Mouse (Mus musculus) gastrocnemius, adult 2 months (tissue): ENCODE measurements at regions not wholly inside any gene's neighbourhood (a gene's known extent, or its start where the extent isn't known, plus 50 kb on each side); places are given as distances from the start of the nearest gene placed in this dataset.

Source experiments
- DNase-seq: peaks from one replicate; pipeline ENCODE4 v3.0.0; 2022
- H3K27ac ChIP-seq: fragments of 200-600 bp; 2 replicates; pipeline ENCODE4 v1.8.1; 2022; ENCODE audit warnings: mild to moderate bottlenecking
- H3K4me3 ChIP-seq: fragments of 200-600 bp; 2 replicates; pipeline ENCODE4 v1.8.1; 2022; ENCODE audit warnings: mild to moderate bottlenecking, moderate library complexity
- CTCF ChIP-seq: fragments of 200-600 bp; IDR thresholded peaks from 2 replicates; pipeline ENCODE4 v1.8.1; 2022; ENCODE audit warnings: antibody characterized with exemption, mild to moderate bottlenecking, moderate library complexity
- intact Hi-C: fragments of 180-260 bp; cut with DNase I; formaldehyde crosslinking; loops from one replicate; pipeline ENCODE4 v1.15.1; 2025

DNA sequence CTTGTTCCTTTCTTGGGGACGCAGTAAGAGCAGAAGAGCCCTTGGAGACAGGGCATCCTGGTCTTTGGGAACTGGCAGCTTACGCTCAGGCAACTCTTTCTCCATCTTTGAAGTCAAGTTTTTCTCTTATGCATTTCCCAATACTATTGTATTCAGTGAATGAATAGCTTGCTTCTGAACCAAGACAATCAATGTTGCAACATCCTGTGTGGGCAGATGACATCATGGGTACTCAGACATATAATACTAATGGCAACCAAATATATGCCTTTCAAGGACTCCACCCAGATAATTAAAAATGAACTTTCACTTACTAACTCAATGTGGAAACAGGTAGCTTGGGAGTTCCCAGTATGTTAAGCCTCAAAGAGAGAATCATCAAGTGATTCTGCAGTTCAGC lies 104.6 kb downstream of the Ngf start:
- intact Hi-C loops, result no loop called here
- no peak overlapping the region for H3K4me3 ChIP-seq
- DNase-seq, result no peak
- TF ChIP-seq CTCF, result no peak
- no peak overlapping the region for H3K27ac ChIP-seq

DNA sequence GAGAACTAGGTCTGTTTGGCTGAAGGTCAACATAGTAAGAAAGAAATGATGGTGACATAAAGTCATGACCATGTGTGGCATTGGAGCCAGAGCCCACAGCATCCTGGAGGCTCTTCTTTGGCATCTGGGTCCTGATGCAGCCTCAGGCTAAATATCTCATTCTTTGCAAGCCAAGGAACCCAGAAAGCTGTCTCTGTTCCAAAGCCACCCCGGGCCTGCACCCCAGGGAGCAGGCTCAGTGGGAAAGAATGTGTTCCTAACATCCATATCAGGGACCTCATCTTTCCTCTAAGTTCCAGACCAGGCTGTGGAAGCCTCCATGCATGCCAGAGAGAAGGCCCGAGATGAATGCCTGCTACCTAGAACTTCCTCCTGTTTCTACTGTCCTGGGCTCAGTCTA lies 107.2 kb downstream of the Ngf start:
- H3K4me3 ChIP-seq, result no peak overlapping the region
- no peak overlapping the region for H3K27ac ChIP-seq
- DNase-seq, result no peak
- no peak for TF ChIP-seq CTCF
- intact Hi-C loops, result no loop called here

DNA sequence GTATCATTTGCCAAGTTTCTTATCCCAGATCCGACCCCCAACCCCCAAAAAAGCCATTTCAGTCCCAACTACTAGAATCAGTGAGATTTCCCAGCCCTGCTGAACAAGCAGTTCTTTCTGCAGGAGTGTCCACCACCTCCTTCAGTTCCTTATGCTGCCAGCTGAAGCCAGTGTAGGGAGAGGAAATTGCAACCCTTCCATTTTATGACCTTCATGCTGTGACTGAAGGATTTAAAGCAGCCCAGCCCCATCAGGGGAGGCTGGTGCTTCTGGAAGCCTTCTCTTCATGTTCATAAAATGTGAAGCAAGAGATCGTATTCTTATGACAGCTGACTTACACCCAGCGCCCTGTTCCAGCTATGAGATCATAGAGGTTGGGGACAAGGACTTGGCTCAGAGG lies 112.1 kb downstream of the Ngf start:
- no peak overlapping the region for H3K27ac ChIP-seq
- TF ChIP-seq CTCF, result no peak
- no peak for DNase-seq
- intact Hi-C loops, result no loop called here
- H3K4me3 ChIP-seq, result no peak overlapping the region

DNA sequence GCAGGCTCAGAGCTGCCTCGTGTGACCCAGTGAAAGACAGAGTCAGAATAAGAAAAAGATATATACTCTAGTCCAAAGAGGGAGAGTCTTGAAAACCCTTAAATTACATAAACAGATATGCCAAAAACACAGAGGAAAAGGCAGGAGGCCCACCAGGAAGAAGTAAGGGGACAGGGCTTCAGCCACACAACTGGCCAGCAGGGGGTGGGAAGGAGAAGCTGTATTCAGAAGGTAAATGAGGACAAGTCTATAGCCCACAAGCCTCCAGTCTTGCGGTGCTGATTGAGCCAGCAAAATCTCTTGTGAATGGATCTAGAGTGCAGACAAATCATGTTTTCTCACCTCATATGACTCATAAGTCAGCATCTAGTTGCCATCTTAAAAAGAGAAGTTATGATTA lies 115.4 kb downstream of the Ngf start:
- no peak overlapping the region for H3K4me3 ChIP-seq
- intact Hi-C loops, result no loop called here
- H3K27ac ChIP-seq, result no peak overlapping the region
- TF ChIP-seq CTCF, result no peak
- no peak for DNase-seq

DNA sequence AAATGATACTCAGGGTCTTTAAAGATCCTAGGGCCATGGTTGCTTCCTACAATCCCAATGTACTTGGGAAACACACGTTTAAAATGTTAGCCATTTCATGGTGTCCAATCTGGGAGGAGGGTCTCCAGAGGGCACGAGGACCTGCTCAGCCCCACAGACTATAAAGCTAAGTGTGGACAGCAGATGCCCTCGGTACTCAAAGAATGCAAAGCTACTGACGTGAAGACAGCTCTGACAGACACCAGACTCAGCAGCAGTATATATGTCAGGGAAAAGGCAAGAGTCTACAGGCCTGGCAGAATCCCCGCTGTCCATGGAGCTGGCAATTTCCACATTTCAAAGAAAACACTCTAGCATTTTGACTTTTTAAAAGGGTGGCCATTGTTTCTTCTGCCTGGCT lies 116.5 kb downstream of the Ngf start:
- intact Hi-C loops, result no loop called here
- no peak for TF ChIP-seq CTCF

DNA sequence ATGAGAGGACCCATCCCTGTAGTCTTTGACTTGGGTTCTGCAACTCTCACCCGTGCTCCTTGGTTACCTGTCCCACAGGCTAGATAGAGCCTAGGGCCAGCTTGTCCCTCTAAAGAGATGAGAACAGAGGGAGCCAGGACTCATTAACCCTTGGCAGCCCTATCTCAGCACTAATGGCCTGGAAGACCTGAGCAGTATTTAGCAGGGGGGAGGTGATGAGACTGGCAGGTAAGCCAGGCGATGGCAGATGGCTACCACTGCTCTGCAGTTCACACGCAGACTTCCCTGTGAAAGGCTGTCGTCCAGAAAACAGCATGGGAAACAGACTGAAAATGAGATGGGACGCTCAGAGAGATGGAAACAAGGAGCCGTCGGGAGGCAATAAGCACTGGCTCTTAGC lies 122.3 kb downstream of the Ngf start:
- intact Hi-C loops, result no loop called here
- no peak overlapping the region for H3K4me3 ChIP-seq
- TF ChIP-seq CTCF, result no peak
- DNase-seq, result no peak
- H3K27ac ChIP-seq, result no peak overlapping the region

More for the DNA sequence above, 116.5 kb downstream of the Ngf start:
- H3K27ac ChIP-seq, result no peak overlapping the region
- no peak for DNase-seq
- H3K4me3 ChIP-seq, result no peak overlapping the region

DNA sequence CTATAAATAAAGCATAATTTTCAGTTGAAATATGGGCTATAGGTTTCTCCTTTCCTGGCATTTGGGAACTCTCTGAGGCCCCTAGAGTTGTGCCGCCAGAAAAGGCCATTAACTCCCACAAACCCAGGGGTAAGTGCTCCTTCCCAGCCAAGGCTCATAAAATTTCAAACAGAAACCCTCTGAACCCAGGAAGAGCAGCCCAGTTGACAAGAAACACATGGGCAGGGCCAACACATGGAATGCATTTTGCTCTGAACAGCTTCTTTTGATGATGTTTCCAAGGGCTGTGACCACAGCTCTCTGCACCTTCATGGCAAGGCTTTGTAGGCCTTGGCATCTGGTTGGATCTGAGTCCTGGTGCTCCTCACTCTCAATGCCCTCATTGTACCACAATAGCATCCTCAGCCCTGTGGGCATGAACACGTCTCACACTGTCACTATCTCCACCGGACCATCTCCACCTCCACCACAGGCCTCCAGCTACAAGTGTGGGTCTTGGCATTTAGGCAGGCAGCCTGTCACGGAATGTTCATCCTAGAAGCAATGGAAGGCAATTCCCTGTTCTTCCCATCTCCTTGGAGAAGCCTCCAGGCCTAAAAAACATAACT lies 127.3 kb downstream of the Ngf start:
- no peak overlapping the region for H3K27ac ChIP-seq

DNA sequence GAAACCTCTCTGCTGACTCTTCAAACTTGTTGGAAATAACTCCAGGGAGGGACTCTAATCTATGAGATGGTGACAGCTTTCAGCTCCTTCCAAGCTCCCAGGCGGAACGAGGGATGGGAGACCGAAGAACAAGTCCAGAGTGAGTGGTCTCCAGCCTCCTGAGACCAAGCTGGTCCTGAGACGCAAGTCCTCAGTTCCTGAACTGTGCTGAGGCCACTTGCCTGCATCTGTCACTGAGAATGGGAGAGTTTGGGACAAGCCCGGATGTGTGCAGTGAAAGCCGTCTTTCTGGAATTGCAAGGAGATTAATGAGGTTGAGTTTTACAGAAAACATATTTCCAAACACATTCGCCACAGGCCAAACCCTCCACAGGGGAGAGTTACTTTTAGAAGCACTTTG lies 129.3 kb downstream of the Ngf start:
- Histone ChIP-seq H3K27ac (no peak overlapping the region), H3K4me3 (no peak overlapping the region)
- DNase-seq, result no peak
- no peak for TF ChIP-seq CTCF
- intact Hi-C loops, result no loop called here

More for the DNA sequence above, 127.3 kb downstream of the Ngf start:
- intact Hi-C loops, result no loop called here
- DNase-seq, result no peak
- no peak overlapping the region for H3K4me3 ChIP-seq
- TF ChIP-seq CTCF, result no peak

DNA sequence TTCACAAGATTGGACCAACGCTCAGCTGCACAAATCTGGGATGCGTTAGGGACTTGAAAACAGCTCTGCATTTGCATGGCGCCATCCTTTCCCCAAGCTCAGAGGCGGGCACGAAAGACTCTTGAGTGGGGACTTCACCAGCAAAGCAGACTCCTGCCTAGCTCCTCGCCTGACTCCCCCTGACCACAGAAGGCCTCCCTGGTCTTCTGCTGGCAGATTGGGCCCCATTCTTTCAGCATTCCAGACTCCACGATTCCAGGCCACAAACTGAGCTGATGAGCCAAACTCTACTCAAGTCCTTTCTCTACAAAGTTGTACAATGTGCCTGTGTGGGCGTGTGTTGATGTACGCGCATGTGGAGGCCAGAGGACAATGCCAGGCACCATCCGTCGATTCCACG lies 131.6 kb upstream of the Tspan2 start:
- DNase-seq, result no peak
- no peak overlapping the region for H3K4me3 ChIP-seq
- TF ChIP-seq CTCF, result no peak
- H3K27ac ChIP-seq, result no peak overlapping the region
- intact Hi-C loops, result no loop called here

DNA sequence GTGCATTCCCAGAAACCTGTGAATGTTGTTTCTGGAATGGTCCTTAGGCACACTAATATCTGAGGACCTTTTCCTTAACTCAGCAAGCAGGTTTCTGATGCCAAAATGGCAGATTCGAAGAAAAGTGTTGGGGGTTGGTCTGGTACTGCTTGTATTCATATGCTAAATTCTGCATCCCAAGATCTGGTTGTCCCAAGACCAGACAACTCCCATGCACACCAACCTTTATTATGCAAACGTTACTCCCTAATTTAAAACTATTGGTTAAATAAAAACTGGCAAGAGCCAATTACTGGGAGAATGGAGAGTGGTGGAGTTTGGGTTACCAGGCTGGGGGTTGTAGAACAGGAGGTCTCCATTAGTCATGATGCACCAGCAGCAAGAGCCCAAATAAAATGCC lies 129.0 kb upstream of the Tspan2 start:
- intact Hi-C loops, result no loop called here
- H3K4me3 ChIP-seq, result no peak overlapping the region
- no peak overlapping the region for H3K27ac ChIP-seq
- no peak for TF ChIP-seq CTCF
- DNase-seq, result no peak

DNA sequence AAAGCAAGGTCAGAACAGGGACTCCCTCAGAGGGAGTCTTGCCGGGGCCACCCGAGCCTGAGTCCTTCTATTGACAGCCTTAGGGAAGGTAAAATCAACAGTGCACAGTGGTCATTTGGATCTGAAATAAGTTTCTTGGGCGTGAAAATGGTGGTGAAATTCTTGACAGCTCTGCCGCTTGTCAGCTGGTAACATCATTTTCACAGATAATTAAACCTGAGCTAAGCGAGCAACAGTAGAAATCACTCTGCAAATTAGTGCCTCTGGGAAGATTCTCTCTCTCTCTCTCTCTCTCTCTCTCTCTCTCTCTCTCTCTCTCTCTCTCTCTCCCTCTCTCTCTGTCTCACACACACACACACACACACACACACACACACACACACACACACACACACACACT lies 123.4 kb upstream of the Tspan2 start:
- DNase-seq, result no peak
- H3K27ac ChIP-seq, result no peak overlapping the region
- no peak overlapping the region for H3K4me3 ChIP-seq
- no peak for TF ChIP-seq CTCF
- intact Hi-C loops, result no loop called here

DNA sequence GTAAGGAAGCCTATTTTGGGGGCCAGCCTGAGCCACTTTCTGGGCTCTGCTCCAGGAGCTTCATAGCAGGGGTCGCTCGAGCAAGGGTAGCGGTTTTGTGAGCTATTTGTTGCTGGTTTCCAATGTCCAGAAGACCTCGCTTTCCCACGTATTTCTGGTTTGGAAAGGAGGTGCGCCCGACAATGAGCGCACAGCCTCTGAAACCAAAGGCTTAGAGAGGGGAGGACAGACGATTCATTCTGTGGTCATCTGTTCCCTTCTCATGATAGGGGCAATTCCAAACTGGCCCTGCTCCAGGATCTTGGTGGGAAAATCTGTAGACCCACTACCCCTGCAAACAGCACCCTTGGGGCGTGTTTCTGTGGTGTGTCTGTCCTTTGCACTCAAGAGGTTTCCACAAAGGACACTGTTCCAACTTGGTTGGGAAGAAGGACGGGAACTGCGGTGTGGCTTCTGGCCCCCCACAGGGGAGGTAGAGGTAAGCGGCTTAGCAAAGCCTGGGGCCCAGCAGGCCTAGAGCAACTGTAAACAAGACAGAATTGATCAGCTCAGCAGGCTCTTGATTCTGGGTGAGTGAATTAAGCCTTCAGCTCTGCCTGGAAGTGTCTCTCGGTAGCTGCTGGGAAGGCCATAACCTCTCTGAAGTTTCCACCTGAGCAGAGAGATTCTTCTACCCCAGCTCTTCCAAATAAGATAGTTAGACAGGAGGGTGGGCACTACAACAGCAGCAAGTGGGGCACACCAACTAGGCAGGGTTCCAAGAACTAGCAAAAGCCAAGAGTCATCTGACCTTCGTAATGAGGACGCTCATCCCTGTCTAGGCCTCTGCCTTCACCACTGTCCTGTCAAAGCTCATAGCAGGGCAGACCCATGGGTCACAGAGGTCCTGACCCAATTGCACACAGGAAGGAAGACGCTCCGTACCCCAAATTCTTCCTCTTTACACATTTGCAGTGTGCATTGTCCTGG lies 122.6 kb upstream of the Tspan2 start:
- intact Hi-C loops, result no loop called here
- no peak overlapping the region for H3K27ac ChIP-seq
- H3K4me3 ChIP-seq, result no peak overlapping the region
- TF ChIP-seq CTCF, result no peak
- DNase-seq, result no peak

DNA sequence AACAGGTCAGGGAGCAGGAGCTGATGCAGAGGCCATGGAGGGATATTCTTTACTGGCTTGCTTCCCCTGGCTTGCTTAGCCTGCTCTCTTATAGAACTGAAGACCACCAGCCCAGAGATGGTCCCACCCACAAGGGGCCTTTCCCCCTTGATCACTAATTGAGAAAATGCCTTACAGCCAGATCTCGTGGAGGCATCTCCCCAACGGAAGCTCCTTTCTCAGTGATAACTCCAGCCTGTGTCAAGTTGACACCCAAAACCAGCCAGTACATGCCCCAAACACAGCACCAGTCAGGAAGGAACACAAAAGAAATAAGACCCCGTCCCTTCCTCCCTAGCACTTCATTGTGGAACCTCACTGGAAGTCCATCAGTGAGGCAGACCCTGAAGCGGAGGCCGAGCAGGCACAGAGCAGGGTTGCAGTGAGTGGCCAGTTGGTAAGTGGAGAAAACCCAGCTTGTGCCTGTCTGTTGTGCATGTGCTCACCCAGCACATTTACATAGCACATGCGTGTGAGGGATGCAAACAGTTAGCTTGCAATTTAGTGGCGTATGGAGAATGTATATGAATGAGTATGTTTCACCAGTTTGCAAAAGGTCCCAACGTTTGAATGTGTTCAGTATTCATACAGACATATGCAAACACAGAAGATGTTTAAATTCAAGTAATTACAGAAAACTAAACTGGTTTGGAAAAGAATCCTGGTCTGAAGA lies 114.5 kb upstream of the Tspan2 start:
- DNase-seq, result no peak
- no peak for TF ChIP-seq CTCF
- Histone ChIP-seq H3K4me3 (no peak overlapping the region), H3K27ac (no peak overlapping the region)
- intact Hi-C loops, result no loop called here
